Mouse (Mus musculus) B cell, adult 2 months (primary cell): ENCODE data around the gene Aadacl3.

Experiments used
- DNase-seq, 2 experiments: peaks; one replicate each; pipeline ENCODE4 v3.0.0; 2022

Gene Aadacl3

GRCm38 (mm10) chr4:144463656-144464055, at the start of gene Aadacl3:
Aadacl3 (minus strand) TSS chr4:144463756.
- DNase-seq: no peak

- DNase-seq: no peak
These were observed 43.0 kb upstream of the Aadacl3 start for GRCm38 (mm10) chr4:144506518-144506917.

DNA sequence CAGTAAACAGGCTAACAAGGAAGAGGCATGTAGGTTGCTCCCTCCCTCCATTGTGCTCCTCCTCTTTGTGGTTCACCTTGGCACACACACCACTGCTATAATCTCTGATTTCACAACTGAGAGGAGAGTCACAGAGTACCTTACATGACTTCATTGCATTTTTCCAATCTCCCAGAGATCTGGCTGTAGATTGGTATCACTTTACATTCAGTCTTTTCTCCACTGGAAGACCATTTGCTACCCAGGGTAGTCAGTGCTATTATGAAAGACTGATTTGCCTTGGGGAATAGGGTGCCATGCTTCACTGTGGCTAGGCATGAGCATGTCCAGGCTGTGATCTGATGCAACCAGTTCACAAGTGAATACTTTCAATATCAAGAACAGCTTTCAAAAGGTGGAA, 29.8 kb upstream of the Aadacl3 start:
- DNase-seq: no peak

- no peak for DNase-seq
These were observed 4.5 kb upstream of the Aadacl3 start for GRCm38 (mm10) chr4:144468091-144468490.

DNA sequence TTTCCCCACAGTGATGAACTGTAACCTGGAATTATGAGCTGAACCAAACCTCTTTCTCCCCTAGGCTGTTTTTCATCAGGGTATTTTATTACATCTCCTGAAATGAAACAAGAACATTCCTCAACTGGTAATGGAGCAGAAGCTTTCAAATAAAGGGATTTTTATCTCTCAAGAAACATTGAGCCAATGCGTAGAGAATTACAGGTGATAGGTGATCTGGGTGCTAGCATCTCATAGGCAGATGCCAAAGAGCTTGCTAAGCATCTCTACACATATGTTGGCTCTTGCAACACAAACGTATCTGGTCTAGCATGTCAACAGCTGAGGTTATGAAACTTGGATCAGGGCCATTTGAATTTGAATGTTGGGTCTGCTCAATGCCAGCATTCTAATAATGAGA, 1.6 kb upstream of the Aadacl3 start:
- no peak for DNase-seq

DNA sequence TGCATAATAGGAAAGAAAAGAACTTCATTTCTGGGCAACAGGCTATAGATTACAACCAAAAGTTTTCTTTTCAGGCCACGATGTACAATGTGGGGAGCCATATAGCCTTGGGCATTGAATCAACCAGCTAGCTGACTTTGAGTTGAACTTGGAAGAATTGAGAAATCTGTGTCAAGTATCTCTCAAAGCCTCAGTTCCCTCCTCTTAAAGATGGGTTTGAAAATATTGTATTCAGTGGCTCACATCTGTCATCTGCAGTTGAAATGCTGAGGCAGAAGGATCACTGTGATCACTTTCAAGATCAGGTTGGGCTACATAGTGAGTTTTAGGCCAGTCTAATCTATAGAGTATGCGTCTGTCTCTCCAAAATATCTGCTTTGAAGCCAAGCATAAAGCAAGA, 10.3 kb downstream of the Aadacl3 start, which contains the start of gene Gm9944:
Gm9944 (minus strand) TSS at position 101 of the 400 bp plus-strand sequence.
- DNase-seq: no peak

GRCm38 (mm10) chr4:144448546-144448945, 15.0 kb downstream of the Aadacl3 start:
- DNase-seq: no peak

DNA sequence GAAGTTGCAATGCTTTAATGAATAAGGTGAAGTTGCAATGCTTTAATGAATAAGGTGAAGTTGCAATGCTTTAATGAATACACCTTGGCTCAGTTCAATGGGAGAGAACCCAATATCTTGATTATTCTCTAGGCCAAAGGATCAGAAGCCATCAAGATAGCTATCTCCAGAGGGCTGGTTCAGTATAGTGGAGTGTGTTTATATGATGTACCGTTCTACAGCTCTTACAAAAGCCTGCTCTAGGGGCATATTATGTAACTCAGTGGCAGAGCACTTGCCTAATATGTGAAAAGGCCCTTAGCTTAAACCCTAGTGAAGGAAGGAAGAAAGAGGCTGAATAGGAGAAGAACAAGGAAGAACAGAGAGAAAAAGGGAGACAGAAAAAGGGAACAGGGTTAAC, 22.0 kb downstream of the Aadacl3 start:
- no peak for DNase-seq

DNA sequence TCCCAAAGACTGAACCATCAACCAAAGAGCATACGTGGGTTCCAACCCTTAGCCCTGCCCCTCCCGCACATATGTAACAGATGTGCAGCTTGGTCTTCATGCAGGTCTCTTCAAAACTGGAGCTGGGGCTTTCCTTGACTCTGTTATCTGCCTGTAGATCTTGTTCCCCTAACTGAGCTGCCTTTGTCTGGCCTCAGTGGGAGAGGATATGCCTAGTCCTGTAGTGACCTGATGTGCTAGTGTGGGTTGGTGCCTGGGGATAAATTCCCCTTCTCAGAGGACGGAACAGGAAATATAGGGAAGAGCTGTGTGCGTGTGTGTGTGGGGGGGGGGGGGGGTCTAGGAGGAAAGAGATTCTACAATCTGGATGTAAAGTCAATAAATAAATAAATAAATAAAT, 22.5 kb downstream of the Aadacl3 start:
- DNase-seq: no peak

GRCm38 (mm10) chr4:144438672-144439071, 24.9 kb downstream of the Aadacl3 start, which contains the start of gene 1700012P22Rik:
1700012P22Rik (minus strand) TSS chr4:144438772.
- no peak for DNase-seq

DNA sequence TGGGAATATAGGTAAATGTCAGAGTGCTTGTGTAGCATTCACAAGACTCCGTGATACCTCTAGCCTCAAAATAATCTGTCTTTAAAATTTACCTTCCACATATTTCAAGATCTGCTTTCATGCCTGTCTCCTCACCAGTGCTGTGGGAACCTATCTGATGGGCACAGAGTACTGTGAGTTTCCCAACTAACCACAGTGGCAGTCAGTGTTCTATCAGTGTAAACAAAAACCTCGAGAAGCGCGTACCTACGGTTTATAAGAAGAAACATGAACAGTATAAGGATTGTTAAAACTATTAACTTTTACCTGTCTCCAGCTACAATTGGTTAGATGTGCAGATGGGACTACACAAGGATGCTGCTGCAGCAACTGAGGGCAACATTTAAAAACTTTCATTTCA, 30.3 kb downstream of the Aadacl3 start:
- no peak for DNase-seq

- no peak for DNase-seq
These were observed 32.8 kb downstream of the Aadacl3 start for GRCm38 (mm10) chr4:144430723-144431122.

- DNase-seq: no peak
These were observed 34.7 kb downstream of the Aadacl3 start for GRCm38 (mm10) chr4:144428868-144429267.

DNA sequence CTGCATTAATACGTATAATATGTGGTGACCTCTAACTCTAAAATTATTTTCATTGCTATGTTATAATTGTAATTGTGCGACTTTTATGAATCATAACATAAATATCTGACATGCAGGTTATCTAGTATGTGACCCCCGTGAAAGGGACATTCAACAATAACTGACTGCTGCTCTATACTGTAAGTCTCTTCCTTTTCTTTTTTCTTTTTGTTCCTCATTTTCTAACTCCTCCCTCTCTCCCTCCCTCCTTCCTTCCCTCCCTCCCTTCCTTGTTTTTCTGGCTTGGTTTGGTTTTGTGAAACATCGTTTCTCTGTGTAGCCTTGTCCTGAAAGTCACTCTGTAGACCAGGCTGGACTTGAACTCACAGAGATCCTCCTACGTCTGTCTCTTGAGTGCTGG, 39.0 kb downstream of the Aadacl3 start:
- DNase-seq: no peak

- no peak for DNase-seq
These were observed 42.9 kb downstream of the Aadacl3 start for GRCm38 (mm10) chr4:144420644-144421043.

- no peak for DNase-seq
These were observed 55.3 kb downstream of the Aadacl3 start, which contains the start of gene Pramef12 for GRCm38 (mm10) chr4:144408290-144408689. Pramef12 (minus strand) TSS chr4:144408464.

DNA sequence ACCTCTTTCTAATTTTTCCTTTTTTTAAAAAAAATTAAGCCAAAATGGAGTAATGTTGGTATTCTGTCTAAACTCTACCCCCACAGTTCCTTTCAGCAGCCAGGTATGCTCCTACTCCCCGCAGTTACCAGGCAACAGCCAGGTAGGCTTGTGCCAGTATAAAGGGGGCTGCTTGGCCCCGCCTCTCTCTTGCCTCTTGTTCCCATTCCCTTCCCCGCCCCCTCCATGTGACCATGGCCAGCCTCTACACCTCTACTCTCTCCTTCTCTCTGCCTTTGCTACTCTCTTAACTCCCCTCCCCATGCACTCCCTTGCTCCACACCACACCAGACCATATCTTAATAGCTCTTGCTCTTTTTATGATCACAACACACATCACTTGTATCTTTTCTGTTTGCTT, 57.3 kb downstream of the Aadacl3 start:
- no peak for DNase-seq

DNA sequence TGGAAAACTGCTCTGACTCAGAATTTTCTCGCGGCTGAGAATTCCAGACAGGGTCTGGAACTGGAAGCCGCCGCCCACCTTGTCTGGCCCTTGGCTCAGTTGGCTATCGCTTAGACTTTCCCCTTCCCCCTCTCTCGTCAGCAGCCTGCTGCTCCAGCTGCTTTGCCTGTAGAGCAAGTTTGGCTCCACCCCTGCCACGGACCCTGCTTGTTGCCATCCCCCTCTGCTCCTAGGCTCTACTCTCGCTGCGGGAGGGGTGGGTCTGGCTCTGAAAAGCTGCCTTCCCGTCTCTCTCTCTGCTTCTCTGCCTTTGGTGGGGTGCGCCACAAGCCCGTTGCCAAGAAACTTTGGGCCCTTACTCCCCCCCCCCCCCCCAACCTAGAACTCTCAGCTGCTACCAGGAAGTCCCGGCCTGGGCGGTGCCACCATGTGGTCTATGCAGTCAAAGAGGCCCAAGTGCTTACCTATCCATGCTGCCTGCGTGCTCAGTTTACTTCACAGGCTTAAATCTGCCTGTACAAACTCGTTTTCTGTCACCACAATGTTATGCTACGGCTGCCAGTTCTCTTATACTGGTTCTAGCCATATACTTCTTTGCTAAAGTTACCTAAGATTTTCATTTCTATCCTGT, 59.0 kb downstream of the Aadacl3 start:
- no peak for DNase-seq
